Mouse (Mus musculus) kidney, postnatal 25 days (tissue): ENCODE measurements at regions not wholly inside any gene's neighbourhood (a gene's known extent, or its start where the extent isn't known, plus 50 kb on each side); places are given as distances from the start of the nearest gene placed in this dataset.

Source experiments
- DNase-seq, 2 experiments: peaks; one replicate each; pipeline ENCODE4 v3.0.0; 2021; ENCODE audit warnings: mixed read lengths in 2 of 2

DNA sequence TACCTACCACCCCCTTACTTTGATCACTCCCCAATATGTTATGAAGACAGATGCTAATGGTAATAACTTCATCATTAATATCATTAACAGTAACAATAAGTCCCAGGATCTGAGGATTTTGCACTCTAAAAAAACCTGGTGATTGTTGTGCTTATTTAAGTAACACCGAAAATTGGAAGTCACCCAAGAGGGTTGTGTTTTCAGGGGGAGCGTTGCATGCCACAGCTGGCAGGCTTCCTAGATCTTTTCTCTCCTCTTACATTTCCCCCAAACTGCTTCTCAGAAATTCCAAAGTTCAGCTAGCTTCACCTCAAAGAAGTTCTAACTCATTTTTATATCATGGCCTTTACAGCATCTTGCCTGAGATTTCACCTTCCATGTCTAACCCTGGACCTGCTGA lies 444.3 kb downstream of the Gm826 start:
- no peak for DNase-seq

DNA sequence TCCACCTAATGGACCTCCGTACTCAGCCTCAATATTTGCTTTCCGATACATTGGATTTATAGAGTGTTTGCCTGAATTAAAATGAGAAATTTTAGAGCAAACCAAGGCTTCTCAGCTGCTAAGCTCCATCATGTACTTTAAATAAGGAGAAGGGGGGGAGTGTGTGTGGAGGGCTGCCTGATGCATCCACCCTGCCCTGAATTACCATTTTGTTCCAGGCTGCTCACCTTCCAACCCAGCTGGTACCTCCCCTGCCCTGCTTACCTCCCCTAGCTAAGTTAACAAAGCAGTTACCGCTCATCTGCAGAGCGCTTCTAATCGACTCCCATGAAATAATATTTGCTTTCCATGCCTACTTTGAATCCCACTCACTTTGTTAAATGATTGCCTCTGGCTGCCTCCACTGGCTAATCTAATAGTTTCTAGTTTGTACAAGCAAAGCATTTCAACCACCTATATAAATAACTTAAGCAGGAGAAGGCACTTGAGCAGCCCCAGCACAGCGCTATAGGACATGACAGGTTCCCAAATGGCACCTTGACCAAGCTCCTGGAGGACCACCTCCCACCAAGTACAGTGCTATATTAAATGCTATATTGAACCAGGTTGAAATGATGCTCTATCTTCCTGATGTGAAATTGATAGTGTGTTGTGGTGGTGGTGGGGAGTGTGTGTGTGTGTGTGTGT lies 449.0 kb downstream of the Gm826 start:
- no peak for DNase-seq

DNA sequence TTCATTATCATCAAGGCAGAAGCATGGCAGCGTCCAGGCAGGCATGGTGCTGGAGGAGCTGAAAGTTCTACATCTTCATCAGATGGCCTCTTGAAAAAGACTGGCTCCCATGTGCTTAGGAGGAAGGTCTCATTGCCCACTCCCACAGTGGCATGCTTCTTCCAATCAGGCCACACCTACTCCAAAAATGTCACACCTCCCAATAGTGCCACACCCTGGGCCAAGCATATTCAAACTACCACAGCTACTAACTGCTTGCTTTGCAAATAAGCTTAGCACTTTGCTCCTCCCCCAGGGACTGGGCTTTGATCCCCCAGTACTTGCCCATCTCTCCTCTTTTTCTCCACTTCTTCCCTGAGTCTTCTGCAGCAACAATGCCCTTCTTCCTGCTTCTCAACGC lies 467.0 kb downstream of the Gm826 start:
- no peak for DNase-seq

DNA sequence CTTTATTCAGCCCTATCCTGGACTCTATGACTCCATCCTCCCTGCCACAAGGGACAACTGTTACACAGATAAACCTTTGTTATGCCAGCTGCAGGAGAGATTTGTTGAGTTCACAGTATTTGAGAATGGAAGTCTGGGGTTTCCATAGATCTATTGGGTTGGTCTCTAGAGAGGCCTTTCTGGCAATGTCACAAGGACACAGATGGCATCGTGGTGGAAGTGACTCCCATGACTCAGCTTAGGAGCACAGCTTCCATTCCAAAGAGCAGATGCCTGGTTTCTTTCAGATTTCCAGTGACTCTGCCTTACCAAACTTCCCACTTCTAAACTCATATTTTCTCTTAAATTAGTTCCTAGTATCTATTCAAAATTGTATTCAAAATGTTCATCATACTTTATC lies 467.6 kb downstream of the Gm826 start:
- DNase-seq, result no peak

DNA sequence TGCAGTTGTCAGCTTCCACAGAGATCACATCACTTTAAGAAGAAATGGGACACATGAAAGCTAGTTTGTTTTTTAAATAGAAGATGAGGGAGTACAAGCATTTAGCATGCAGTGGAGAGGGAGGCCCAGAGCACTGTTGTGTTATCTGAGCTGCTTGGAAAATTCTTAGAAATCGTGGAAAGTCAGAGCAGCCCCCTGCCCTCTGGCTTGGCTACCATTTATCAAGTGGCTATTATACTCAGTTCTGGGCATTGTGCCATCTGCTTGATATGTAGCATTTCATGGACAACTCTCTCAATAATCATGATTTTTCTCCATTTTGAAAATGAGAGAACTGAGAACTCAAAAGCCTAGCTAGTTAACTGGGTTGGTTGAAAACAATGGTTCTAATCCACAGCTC lies 470.8 kb downstream of the Gm826 start:
- peak in 1 of 2 experiments; percentile 2 for DNase-seq

DNA sequence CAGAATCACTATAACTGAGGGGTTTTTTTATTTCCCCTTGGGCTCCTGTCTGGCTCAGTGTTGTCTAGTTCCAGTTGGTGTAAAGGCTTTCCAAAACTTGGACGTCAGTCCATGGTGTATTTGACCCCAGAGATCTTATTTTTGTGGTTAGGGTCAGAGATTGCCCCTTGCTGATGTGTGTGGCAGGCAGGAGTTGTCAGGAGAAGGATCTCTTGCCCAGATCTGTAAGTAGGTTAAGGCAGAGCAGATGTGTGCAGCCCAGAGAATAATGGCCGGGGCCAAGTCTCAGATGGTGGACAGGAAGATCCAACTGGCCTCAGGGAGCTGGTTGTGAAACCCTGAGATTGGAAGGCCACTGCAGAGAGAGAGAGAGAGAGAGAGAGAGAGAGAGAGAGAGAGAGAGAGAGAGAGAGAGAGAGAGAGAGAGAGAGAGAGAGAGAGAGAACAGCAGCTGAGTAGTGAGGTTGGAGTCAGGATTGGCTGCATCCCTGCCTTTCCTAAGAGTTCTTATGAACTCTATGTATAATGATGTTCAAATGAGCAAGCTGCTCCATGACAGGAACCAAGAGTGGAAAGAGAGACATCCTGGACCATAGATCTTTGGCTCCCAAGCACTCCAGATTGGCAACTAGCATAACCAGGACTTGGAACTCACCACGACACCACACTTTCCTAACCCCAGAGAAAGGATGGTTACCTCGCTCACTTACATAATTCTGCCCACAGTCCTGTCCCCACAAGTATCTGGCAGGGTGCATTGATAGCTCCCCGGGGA lies 479.9 kb downstream of the Gm826 start:
- peak; percentile 2 to 44 for DNase-seq

DNA sequence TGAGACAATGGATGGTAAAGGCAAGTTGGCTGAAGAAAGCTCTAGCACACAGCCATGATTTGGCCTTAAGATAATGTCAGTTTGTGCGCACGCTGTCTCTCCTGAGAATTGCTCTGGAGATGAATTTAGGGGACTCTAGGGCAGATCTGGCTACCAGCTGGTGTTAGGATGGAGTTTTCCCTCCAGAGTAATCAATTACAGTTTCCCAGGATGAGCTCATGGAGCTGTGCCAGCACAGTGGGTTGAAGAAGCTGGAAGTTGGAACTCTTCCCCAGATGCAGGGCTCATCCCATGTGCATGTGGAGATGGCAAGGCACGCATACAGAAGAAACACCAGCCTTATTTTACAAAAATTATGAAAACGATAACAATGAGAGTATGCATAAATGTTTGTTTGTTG lies 481.0 kb downstream of the Gm826 start:
- DNase-seq, result peak in 1 of 2 experiments; percentile 5

DNA sequence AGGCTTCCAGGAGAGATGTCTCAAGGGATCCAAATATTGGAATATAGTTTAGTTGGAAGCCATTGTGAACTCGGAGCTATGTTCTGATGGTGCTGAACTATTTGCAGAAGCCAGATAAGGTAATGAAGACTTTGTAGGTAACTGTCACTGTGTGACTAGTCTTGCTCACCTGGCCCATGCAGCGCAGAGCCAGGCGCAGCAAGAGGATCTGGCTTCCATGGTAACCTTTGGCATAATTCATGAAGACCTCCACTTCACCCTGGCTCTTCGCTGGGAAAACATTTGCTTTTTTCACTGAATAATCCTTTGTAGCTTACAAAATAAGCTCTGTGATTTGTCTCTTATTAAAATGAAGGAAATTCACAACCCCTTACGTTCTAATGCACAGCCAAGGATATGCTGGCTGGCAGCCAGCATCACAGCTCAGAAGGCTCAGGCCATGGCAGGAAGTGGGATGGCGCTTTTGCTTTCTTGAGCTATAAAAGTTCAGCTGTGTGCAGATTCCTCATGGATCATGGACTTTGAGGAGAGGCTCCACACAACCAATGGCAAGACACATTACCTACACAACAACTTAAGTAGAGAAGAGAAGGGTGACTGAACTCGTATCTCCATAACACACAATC lies 501.4 kb downstream of the Gm826 start:
- peak in 1 of 2 experiments; percentile 16 for DNase-seq

DNA sequence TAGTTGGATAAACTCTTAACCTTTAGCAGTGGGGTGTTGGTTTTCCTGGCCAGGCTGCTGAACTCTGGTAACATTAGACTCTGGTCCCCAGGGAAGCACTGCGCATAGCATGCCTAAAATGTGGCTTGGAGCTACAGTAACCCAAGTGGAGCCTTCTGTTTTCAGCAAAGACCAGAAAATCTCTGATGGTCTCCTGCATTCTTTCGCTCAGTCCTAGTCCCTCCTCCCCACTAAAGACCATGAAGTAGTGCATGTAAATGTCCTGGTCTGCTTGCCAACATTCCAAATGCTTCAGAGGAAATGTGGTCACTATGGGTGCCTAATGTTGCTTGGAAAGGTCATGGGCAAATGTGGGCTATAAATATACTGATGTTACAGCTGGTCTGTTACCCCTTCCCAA lies 507.5 kb downstream of the Gm826 start:
- DNase-seq, result peak; percentile 48 to 62

DNA sequence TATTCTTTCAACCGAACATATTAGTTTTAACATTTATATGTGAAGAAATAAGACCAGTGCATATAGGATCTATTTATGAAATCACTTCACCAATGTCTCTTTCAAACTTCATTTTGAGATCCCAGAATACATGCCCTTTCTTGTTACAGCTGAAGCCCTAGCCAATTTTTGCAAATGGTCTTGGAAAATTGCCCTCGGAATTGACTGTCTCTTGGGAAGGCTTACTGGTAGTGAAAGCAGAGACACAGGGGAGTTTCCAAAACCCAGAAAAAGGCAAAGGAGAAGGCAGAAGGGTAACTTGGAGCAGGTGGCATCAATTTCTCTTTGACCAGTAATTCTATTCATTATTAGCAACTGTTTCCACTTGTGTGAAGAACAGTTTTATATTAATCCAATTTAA lies 515.4 kb downstream of the Gm826 start:
- no peak for DNase-seq

DNA sequence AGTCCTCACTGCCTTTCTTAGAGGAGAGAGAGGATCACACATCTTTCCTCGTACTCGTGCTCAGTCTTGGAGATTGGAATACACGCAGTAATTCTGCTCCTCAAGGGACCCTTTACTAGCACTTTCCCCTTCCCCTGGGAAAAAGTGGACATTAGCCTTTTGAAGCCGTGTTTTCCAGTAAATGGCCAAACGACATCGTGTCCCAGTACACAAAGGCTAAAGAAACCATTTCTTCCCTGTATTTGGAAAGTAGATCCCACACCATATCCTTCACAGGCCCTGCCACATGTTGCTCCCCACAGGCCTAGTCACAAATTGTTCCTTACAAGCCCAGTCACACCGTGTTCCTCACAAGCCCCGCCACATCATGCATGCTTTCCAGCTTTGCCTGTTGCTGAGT lies 517.6 kb downstream of the Gm826 start:
- no peak for DNase-seq
